Mouse (Mus musculus): ENCODE results near the gene 2210408I21Rik. TPM values are rescaled to one million over a fixed set of nuclear protein-coding genes. Genes with fewer than 3 reads are reported as not detected.

The 2210408I21Rik gene
- total RNA-seq, 1 experiment from 2014 or later: 5.0 TPM

Other genes starting within 250 kb of the 2210408I21Rik start
- gene Slf1, start 67 bp upstream of the 2210408I21Rik start, total RNA-seq (2017): 24.8 and 28.0 TPM in 2 replicates